Mouse (Mus musculus) 416B (cell line): ENCODE data around the gene Atp5g3.

Source experiments
- DNase-seq: peaks from one replicate; pipeline ENCODE4 v3.0.0; 2011; ENCODE audit warnings: low read depth

Gene Atp5g3

DNA sequence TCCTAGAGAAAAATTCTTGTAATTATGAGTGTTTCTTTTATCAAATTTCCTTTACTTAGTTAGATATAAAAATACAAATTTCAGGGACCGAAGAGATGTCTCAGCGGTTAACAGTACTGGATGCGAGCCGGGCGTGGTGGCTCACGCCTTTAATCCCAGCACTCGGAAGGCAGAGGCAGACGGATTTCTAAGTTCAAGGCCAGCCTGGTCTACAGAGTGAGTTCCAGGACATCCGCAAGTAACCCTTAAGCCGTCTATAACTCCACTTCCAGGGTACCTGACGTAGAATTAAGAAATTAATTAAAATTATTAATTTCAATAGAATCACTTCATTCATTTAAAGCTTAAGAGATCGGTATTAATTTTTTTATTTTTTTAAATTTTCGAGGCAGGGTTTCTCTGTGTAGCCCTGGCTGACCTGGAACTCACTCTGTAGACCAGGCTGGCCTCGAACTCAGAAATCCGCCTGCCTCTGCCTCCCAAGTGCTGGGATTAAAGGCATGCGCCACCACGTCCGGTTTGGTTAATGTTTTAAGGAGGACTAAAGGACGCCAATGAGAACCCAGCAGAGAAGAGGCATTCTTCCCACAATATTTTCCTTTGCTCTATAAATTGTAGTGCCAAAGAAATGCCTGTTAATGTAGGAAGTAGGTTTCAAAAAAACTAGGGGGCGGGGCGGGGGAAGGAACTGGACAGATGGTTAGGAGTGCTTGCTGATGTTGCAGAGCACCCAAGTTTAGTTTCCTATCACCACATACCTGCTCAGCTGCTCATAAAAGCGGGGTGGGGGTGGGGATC, 17.5 kb downstream of the Atp5g3 start:
- DNase-seq: peak; percentile 60

GRCm38 (mm10) chr2:73892464-73893296, 18.4 kb downstream of the Atp5g3 start, which contains the start of gene Atf2:
Atf2 (minus strand) TSS chr2:73892639.
- peak; percentile 99 for DNase-seq

DNA sequence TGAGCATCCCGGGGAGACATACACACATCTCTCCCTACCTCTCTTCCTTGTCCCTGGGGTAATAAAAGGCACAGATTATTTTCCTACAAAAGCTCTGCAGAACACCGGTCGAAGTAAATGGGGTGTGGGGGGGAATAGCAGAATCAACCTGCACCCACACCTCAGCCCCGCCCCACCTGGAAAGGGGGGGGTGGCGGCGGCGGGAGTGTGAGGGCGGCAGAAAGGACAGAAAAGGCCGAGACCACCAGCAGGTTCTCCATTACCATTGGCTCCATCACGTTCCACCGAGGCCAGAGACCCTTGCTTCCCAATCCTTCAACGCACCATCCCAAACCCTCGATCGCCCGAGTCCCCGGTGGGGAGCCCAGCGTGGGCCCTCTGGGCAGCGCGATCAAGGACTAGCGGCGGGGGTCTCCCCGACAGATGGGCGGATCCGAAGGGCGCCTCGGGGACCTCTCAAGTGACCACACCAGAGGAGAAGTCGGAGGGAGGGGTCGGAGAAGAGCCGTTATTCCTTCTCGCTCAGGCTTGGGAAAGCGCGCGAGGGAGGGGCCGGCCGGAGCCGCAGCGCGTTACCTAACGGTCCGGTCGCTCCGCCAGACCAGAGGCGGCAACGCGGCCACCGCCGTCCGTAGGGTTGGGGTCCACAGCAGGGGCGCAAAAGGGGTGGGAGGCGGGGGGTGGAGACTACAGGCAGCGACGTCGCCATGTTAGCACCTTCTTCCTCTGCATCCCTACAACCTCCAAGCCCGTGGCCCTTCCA, 19.2 kb downstream of the Atp5g3 start:
- no peak for DNase-seq

DNA sequence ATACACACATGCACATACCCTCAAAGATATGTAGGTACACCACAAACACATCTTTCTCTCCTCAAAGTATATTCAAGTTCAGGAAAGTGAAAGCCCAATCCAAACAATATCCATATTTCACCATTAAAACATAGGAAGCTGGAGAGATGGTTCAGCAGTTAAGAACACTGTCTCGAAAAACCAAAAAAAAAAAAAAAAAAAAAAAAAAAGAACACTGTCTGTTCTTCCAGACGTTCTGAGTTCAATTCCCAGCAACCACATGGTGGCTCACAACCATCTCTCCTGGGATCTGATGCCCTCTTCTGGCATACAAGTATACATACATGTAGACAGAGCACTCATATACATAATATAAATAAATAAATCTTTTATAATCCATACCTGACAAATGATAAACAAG, 25.1 kb downstream of the Atp5g3 start:
- no peak for DNase-seq

- DNase-seq: no peak
Observed at GRCm38 (mm10) chr2:73877891-73878290, 33.2 kb downstream of the Atp5g3 start.

GRCm38 (mm10) chr2:73867764-73868487, 43.2 kb downstream of the Atp5g3 start:
- peak; percentile 60 for DNase-seq

DNA sequence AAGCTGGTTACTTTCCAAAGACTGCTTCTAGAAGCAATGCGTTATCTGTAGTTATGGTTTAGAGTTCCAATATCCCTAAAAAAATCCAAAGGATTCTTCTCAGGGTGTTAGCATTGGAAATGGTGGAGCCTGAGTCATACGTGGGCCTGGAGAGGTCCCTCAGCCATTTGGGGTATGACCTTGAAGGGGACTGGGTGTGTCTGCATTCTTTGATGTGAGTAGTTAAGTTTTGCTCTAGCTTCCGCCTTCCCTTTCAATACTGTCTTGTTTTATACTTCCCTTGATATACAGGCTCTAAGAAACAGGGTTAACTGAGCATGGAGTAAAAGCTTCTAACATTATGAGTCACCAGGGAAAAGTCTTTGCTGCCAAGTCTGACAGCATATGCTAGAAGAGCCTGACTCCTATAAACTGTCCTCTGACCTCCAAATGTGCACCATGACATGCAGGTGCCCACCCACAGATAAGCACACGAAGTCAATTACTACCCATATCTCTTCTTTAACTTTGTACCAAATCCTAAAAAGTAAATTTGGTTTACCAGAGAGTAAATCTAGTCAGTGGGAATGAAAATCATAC, 51.0 kb downstream of the Atp5g3 start:
- peak; percentile 49 for DNase-seq
